Mouse (Mus musculus) hindbrain, postnatal 0 days (tissue): ENCODE results near the gene Fbxw11. TPM values are rescaled to one million over a fixed set of nuclear protein-coding genes. Genes with fewer than 3 reads are reported as not detected.
A peak's percentile ranks its signal among the peaks of the same experiment; 100 is the strongest.

Experiments used
- ATAC-seq: fragments of 200-750 bp; cut with Nextera tagmentation; 2 replicates; pipeline ENCODE4 v1.8.0; 2017; ENCODE audit warnings: mild to moderate bottlenecking, moderate TSS enrichment, moderate library complexity
- DNase-seq: peaks from one replicate; pipeline ENCODE4 v3.0.0-alpha.2; 2015; ENCODE audit warnings: low spot score
- H3K27ac ChIP-seq: fragments of 300-500 bp; sonication (generic); 2 replicates; pipeline ENCODE4 v1.5.1; 2014; ENCODE audit warnings: mild to moderate bottlenecking
- H3K27me3 ChIP-seq: fragments of 300-500 bp; sonication (generic); 2 replicates; pipeline ENCODE4 v1.6.1; 2014; ENCODE audit warnings: low read length, mixed read lengths; ENCODE audit not compliant: insufficient read depth
- H3K36me3 ChIP-seq: fragments of 300-500 bp; sonication (generic); 2 replicates; pipeline ENCODE4 v1.6.1; 2014; ENCODE audit warnings: low read length, mixed read lengths; ENCODE audit not compliant: insufficient read depth
- H3K4me1 ChIP-seq: fragments of 300-500 bp; sonication (generic); 2 replicates; pipeline ENCODE4 v1.6.1; 2014; ENCODE audit warnings: antibody characterized with exemption, low read length, mixed read lengths; ENCODE audit not compliant: insufficient read depth
- H3K4me2 ChIP-seq: fragments of 300-500 bp; sonication (generic); 2 replicates; pipeline ENCODE4 v1.6.1; 2014; ENCODE audit warnings: low read depth, mild to moderate bottlenecking, low read length, moderate library complexity, mixed read lengths
- H3K4me3 ChIP-seq: fragments of 300-500 bp; sonication (generic); 2 replicates; pipeline ENCODE4 v1.5.1; 2014; ENCODE audit warnings: low read length
- H3K9ac ChIP-seq: fragments of 300-500 bp; sonication (generic); replicated peaks from 2 replicates; pipeline ENCODE4 v1.6.1; 2014; ENCODE audit warnings: mild to moderate bottlenecking, low read length, moderate library complexity, mixed read lengths
- H3K9me3 ChIP-seq: fragments of 300-500 bp; sonication (generic); 2 replicates; pipeline ENCODE4 v1.6.1; 2016; ENCODE audit warnings: low read length, mixed read lengths
- CTCF ChIP-seq: IDR thresholded peaks from 2 replicates; pipeline ENCODE4 v1.5.1; 2016; ENCODE audit warnings: antibody characterized with exemption, control low read depth, low read depth
- WGBS: fragments of 180-500 bp; shearing (Covaris S2); extraction: QIAGEN DNeasy Blood & Tissue Kit; methylation state at CpG from one replicate; pipeline ENCODE4 v1.1.7; 2014; 5-methylcytosine and 5-hydroxymethylcytosine counted together
- polyA plus RNA-seq: library from polyadenylated mRNA; unstranded; fragments of >200 nt; fragmentation: Nextera tagmentation; extraction: Ambion mirVana; gene quantifications from 2 replicates; pipeline ENCODE4 v1.2.1, GENCODE M21; 2015
- total RNA-seq: library from RNA; depleted of rRNA; stranded (reverse); fragments of >200 nt; gene quantifications from 2 replicates; pipeline ENCODE4 v1.2.3, GENCODE M21; 2014

Gene Fbxw11
- total and polyA plus RNA-seq, 2 experiments from 2014 or later, result 95.4 to 149 TPM

GRCm38 (mm10) chr11:32605131-32605860 is 37.2 kb upstream of the Fbxw11 start:
- 26% methylated on average over 7 of the region's 7 CpGs for WGBS
- Histone ChIP-seq H3K4me1 (no peaks in the 10 kb centered on the region; the same call in 1 of the 2 replicates), H3K4me2 (no peak overlapping the region), H3K27ac (no peak overlapping the region), H3K9me3 (no peaks in the 10 kb centered on the region), H3K9ac (no peak overlapping the region), H3K4me3 (no peak overlapping the region), H3K36me3 (no peaks in the 10 kb centered on the region), H3K27me3 (no peaks in the 10 kb centered on the region)
- TF ChIP-seq CTCF, result no peak
- peak; percentile 65 for ATAC-seq
- peak; percentile 30 for DNase-seq

DNA sequence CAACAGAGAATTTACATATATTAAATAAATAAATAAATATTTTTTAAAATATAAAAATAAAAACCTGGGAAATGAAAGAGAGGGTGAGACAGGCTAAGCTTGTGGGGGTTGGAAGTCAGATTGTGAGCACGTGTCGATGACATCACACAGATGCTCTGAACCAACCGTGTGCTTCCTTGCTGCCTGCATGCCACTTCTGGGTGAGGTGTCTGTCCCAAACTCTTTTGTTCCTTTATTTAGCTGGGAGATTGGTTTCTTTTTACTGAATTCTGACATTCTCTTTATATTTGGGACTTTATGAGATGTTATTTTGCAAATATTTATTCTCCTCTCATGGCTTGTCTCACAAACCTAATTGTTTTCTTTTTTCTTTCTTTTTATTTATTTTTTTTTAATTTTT is 36.6 kb upstream of the Fbxw11 start:
- H3K27ac ChIP-seq, result no peak overlapping the region
- no peaks in the 10 kb centered on the region for H3K27me3 ChIP-seq
- ATAC-seq, result no peak
- WGBS, result 90% methylated on average over 3 of the region's 3 CpGs
- H3K9ac ChIP-seq, result no peak overlapping the region
- H3K4me3 ChIP-seq, result no peak overlapping the region
- no peak for TF ChIP-seq CTCF
- H3K9me3 ChIP-seq, result no peaks in the 10 kb centered on the region
- H3K4me1 ChIP-seq, result no peaks in the 10 kb centered on the region; the same call in 1 of the 2 replicates
- H3K4me2 ChIP-seq, result no peak overlapping the region
- DNase-seq, result no peak
- no peaks in the 10 kb centered on the region for H3K36me3 ChIP-seq

DNA sequence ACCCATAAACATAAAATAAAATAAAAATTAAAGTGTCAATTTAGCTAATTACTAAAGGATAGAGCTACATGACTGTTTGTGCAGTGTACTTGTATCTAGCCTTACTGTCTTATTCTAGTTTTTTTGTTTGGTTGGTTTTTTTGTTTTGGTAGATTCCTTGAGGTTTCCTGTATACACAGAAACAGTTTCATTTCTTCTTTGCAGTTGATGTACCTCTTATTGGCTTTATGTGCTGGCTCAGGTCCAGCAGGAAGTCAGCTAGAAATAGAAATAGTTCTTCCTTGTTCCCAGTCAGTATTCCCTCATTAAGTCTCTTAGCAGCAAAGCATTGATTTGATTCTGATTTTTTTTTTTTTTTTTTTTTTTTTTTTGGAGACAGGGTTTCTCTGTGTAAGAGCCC is 35.2 kb upstream of the Fbxw11 start:
- H3K9me3 ChIP-seq, result no peaks in the 10 kb centered on the region
- H3K4me2 ChIP-seq, result no peak overlapping the region
- H3K4me3 ChIP-seq, result no peak overlapping the region
- H3K9ac ChIP-seq, result no peak overlapping the region
- no peaks in the 10 kb centered on the region for H3K27me3 ChIP-seq
- H3K36me3 ChIP-seq, result no peaks in the 10 kb centered on the region
- ATAC-seq (no peak), DNase-seq (no peak)
- no peak for TF ChIP-seq CTCF
- H3K4me1 ChIP-seq, result no peaks in the 10 kb centered on the region; the same call in 1 of the 2 replicates
- H3K27ac ChIP-seq, result no peak overlapping the region

GRCm38 (mm10) chr11:32610616-32611015 is 31.9 kb upstream of the Fbxw11 start:
- H3K4me3 ChIP-seq, result no peak overlapping the region
- no peaks in the 10 kb centered on the region for H3K9me3 ChIP-seq
- H3K4me1 ChIP-seq, result no peaks in the 10 kb centered on the region
- no peak overlapping the region for H3K4me2 ChIP-seq
- H3K36me3 ChIP-seq, result peaks cover 4% of the 10 kb centered on the region; the same call in 1 of the 2 replicates
- DNase-seq, result no peak
- H3K27me3 ChIP-seq, result no peaks in the 10 kb centered on the region
- H3K9ac ChIP-seq, result no peak overlapping the region
- WGBS, result 95% methylated on average over 6 of the region's 6 CpGs
- no peak for TF ChIP-seq CTCF
- no peak for ATAC-seq
- no peak overlapping the region for H3K27ac ChIP-seq

DNA sequence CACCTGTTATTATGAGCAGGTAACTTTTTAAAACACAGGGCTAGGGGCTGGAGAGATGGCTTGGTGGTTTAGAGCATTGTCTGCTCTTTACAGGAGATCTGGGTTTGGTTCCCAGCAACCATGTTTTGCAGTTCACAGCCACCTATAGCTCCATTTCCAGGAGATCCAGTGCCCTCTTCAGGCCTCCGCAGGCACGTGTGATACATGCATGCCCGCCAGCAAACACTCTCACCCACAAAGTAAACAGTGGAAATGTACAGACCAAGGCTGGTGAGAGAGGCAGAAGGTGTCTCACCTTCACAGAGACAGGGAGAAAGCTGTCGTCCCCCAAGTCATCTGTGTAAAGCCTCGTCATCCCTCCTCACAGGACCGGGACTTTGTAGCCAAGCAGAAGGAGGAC is 30.2 kb upstream of the Fbxw11 start:
- Histone ChIP-seq H3K27me3 (no peaks in the 10 kb centered on the region), H3K9ac (no peak overlapping the region), H3K27ac (no peak overlapping the region), H3K4me1 (no peaks in the 10 kb centered on the region), H3K4me2 (no peak overlapping the region), H3K9me3 (no peaks in the 10 kb centered on the region), H3K36me3 (peaks cover 4% of the 10 kb centered on the region; the same call in 1 of the 2 replicates), H3K4me3 (no peak overlapping the region)
- ATAC-seq (no peak), DNase-seq (no peak)
- 80% methylated on average over 6 of the region's 6 CpGs for WGBS
- TF ChIP-seq CTCF, result no peak

- no peak overlapping the region for H3K4me2 ChIP-seq
- 95% methylated on average over 29 of the region's 29 CpGs for WGBS
- no peak for ATAC-seq
Observed at GRCm38 (mm10) chr11:32614463-32614862, 28.1 kb upstream of the Fbxw11 start.

DNA sequence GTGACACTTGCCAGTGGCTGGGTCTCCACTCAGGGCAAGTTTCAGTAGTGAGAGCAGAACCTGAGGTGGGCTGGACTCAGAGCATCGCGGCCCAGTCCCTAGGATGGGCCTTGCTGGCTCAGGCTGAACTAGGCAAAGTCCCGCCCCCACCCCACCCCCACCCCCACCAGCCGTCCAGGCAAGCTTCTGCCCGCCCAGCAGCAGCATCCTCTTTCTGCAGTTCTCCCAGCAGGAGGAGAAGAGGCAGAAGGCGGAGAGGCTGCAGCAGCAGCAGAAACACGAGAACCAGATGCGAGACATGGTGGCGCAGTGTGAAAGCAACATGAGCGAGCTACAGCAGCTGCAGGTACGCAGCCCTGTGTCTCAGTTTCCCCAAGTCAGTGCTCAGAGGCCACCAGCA is 27.0 kb upstream of the Fbxw11 start:
- ATAC-seq (no peak), DNase-seq (no peak)
- no peak for TF ChIP-seq CTCF
- Histone ChIP-seq H3K36me3 (peaks cover 4% of the 10 kb centered on the region; the same call in 1 of the 2 replicates), H3K9me3 (no peaks in the 10 kb centered on the region), H3K4me2 (no peak overlapping the region), H3K4me1 (no peaks in the 10 kb centered on the region), H3K4me3 (no peak overlapping the region), H3K9ac (no peak overlapping the region), H3K27ac (no peak overlapping the region), H3K27me3 (no peaks in the 10 kb centered on the region)
- 27% methylated on average over 11 of the region's 11 CpGs for WGBS

More at GRCm38 (mm10) chr11:32614463-32614862, 28.1 kb upstream of the Fbxw11 start:
- no peak for TF ChIP-seq CTCF
- no peaks in the 10 kb centered on the region for H3K4me1 ChIP-seq
- H3K27me3 ChIP-seq, result no peaks in the 10 kb centered on the region
- no peak overlapping the region for H3K27ac ChIP-seq
- H3K4me3 ChIP-seq, result no peak overlapping the region
- no peak for DNase-seq
- H3K9me3 ChIP-seq, result no peaks in the 10 kb centered on the region
- peaks cover 4% of the 10 kb centered on the region; the same call in 1 of the 2 replicates for H3K36me3 ChIP-seq
- H3K9ac ChIP-seq, result no peak overlapping the region
